Mouse (Mus musculus) spleen, postnatal 14 days (tissue): Measurements from ENCODE around the gene Gys1.
"Not testable (repeated sequence)": the region's sequence is repeated elsewhere in the genome, so short reads cannot be mapped to it uniquely, and the experiment has no call there.

Experiments
- DNase-seq, 2 experiments: peaks; one replicate each; pipeline ENCODE4 v3.0.0; 2021 to 2022; ENCODE audit warnings: low spot score in 2 of 2

Gene Gys1

DNA sequence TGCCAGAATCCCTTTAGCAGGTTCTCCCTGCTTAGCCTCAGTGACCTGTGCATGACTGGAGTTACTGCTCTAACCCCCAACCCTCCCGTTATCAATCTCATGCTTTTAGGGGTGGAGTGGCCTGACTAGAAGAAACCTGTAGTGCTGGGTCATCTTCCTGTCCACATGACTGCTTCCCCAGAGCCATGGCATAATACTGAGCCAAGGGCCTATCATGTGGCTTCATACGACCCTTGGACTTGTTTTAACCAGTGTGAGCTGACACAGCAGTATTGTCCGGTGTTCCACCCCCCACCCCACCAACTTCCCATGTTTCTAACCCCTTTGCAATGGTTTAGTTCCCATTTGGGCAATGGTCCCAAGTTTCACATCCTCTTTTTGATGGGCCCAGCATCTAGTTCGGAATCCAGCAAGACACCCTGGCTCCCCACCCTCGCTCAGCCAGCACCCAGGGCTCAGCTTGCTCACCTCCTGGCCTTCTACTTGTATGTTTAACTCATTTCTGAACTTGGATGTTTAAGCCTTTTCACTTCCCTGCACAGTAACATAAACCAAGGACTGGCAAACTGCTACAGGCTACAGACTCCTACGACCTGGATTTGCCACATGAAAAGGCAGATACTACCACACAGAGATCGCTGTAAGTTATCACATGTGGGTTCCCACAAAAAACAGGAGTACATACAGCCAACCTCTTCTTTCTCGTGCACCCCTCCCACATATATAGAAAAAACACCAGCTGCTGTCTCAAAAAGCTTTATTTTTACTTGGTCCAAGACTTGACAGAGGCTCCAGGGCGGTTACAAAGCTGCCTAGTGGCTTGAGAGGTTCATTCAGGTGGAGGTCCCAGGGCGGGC lies 22.8 kb downstream of the Gys1 start:
- DNase-seq: no peak

DNA sequence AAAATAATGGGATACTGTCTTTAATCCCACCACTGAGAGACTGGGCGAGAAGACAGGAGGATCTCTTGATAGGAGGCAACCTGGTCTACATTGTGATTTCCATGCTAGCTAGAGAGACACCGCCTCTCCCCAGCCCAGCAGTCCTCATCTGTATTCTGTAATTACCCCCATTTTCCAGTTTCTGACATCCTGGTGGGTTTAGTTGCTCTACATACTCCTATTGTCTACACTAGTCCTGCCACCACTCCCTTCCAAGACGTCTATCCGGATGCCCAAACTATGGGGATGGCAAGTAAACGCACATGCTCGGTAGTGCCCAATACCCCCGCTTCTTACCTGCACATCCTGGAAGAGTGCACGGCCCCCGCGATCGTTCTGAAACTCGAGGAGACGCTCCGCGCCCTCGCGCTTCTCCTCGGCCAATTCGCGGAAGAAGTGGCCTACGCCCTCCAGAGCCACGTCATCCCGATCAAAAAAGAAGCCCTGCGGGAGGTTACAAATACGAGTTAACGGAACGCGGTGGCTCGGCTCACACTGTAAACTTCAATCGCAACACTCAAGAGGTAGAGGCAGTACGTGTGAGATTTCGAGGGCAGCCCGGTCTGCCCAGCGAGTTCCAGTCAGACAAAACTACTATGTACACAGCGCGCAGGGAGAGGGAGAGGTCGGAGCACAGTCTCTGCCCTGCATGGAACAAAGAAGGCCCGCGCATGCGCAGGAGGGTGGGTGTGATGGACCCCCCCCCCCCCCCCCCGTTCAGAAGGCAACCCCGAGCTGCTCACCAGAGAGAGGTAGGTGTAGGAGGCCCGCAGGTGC lies 24.3 kb downstream of the Gys1 start:
- peak; percentile 57 to 73 for DNase-seq

- DNase-seq: peak; percentile 90 to 91
Measured at GRCm38 (mm10) chr7:45459564-45460140, 25.0 kb downstream of the Gys1 start, which contains the start of gene Ftl1. Ftl1 (minus strand) TSS chr7:45459884.

GRCm38 (mm10) chr7:45460377-45460776 lies 25.7 kb downstream of the Gys1 start:
- DNase-seq: no peak

DNA sequence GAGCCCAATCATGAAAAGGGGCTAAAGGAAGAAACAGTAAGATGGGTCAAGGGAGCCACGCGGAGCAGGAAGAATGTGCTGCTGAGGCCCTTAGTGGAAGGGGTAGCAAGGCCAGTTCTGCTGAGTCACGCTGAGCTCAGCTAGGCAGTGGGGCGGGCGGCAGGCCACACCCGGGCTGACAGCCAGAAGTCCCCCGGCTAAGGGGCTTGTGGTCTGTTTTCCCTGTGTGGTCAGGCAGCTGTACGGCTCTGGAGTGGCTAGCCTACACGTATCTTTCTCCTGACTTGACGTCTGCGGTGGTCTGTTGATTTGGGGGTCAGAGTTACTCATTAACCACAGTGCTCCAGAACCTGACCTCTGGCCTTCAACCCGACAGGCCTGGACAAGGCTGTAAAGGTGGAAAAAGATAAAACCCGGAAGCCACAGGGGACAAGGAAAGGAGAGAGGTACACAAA lies 26.2 kb downstream of the Gys1 start:
- DNase-seq: peak; percentile 71 to 72

DNA sequence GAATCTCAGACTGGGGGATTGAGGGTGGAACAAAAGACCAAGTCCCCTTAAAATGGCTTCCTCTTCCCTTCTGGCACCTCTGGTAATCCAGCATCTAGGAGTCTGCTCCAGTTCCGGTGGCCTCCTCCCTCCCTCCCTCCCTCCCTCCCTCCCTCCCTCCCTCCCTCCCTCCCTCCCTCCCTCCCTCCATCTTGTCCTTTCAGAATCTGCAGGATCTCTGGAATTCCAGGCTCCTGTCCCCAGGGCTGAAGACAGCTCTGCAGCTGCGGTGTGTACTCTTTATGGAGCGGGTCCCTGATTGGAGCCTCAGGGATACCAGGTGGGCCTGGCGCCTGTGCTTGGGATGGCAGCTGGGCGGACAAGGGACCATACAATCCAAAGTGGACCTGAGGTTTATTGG lies 26.7 kb downstream of the Gys1 start:
- no peak for DNase-seq

DNA sequence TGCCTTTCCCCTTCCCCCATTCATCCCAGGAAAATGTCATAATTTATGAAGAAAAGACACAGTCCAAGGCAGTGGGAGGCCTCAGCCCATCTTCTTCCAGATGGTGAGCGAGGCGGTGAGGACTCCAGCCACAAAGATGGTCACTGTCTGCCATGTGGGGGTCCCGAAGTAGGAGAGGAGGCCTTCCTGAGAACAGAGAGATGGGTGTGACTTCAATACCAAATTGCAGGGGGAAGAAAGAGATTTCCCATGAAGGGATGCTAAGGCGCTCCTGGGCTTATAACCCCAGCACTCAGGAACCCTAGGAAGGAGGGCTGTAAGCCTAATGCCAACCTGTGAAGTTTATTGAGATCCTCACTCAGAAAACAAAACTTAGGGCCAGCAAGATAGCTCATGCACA lies 27.1 kb downstream of the Gys1 start:
- DNase-seq: no peak

DNA sequence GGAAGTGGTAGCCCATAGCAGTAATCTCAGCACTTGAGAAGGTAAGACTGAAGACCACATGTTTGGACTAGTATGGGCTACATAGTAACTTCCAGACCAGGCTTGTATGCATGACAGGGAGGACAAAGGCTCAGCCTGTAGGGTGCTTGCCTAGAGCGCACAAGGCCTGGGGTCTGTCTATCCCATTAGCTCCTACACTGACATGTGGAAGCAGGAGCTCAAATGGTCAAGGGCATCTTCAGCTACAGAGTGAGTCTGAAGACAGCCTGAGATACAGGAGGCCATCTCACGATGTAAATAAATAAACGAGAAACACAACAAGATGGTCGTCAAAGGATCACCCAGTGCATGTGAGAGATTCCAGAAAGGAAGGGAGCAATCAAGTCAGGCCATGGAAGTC lies 27.7 kb downstream of the Gys1 start:
- no peak for DNase-seq

GRCm38 (mm10) chr7:45462868-45463267 lies 28.2 kb downstream of the Gys1 start:
- DNase-seq: not testable (repeated sequence)

DNA sequence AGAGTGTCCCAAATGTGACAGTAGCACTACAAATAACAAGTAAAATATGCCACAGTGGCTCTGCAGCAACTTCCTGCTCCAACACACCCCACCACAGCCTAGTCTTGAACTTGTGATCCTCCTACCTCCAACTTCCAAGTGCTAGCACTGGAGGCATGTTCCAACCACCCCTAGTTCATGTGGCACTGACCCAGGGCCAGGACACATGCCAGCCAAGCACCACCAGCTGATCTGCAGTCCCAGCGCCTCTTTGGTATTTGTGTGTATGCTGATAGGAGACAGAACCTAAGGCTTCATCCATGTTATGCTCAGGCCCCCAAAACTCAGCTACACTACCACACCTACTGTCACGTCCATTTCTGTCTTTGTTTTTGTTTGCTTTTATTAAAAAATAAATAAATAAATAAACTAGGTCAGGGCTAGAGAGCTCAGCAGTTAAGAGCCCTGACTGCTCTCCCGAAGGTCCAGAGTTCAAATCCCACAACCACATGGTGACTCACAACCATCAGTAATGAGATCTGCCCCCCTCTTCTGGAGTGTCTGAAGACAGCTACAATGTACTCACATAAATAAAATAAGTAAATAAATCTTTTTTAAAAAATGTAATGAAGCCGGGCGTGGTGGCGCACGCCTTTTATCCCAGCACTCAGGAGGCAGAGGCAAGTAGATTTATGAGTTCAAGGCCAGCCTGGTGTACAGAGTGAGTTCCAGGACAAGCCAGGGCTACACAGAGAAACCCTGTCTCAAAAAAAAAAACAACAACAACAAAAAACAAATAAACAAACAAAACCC lies 29.5 kb downstream of the Gys1 start:
- no peak for DNase-seq

DNA sequence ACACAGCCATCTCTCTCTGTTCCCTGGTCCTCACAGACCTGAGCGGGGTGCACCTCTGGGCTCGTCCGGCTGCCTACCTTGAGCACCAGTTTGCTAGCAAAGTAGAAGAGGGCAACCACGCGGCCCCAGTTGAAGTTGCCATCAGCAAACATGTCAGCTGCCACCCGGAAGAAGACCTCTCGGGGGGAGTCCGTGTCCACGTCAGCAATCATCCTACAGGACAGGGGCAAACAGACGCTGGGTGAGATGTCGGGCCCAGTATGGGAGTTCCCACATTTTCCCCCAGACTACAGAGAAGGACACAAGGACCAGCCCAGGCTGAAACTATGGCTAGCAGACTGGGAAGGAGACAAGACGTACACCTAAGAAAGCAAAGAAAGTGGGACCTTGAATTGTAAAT lies 30.5 kb downstream of the Gys1 start:
- no peak for DNase-seq

DNA sequence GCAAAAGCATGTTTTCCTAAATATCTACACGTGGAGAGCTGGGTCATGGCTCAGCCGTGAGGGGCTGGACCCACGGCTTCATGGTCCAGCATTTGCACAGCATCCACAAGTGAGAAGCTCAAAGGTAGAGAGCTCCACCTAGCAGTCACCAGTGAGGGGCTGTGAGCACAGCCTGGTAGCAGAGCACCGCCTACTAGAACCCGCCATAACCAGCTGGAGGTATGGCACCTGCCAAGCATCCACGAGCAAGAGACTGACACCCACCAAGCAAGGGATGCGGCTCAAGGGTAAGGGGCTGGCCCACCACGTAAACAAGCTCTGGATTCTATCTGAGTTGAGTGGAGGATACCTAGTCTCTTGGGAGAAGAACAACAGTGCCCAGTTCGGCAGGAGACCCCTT lies 30.9 kb downstream of the Gys1 start:
- DNase-seq: no peak

- peak; percentile 86 to 92 for DNase-seq
Measured at GRCm38 (mm10) chr7:45466283-45467089, 31.8 kb downstream of the Gys1 start, which contains the start of gene Bax. Bax (minus strand) TSS chr7:45466898.

DNA sequence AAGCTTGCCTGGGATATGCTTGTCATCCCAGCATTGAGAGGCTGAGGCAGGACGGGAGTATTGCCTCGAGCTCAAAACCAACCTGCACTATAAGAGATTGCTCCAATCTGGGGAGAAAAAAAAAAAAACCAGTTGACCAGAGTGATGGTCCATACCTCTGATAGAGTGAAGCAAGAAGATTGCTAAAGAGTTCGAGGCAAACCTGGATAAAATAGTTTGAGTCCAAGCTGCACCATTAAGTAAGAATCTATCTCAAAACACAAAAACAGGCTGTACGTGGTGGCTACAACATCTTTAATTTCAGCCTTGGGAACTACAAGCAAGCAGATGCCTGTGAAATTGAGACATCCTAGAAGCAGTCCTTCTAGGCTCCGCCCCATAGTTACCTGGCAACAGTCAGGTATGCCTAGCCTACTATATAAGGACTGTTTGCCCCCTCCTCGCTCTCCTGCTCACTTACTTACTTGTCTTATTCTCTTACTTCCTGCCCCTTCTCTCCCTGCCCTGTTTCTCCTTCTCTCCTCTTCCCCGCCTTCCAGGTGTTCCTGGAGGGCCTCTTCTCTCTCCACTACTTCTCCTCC lies 32.5 kb downstream of the Gys1 start:
- no peak for DNase-seq

DNA sequence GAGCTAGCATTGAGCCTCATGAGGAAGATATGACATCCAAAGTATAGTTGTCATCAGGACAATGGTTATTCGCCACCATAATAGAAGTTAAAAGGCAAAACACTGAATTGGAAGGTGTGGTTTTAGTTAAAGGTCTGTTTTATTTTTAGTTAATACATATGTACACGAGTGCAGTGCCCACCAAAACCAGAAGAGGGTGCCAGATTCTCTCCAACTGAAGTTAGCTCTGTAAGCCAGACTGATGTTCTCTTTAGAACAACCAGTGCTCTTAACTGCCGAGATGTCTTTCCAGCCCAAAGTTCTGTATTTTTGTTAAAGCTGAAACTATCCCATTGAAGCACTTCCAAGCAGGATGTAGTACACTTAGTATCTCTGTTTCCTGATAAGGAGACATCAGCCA lies 36.2 kb downstream of the Gys1 start:
- peak; percentile 60 to 74 for DNase-seq

DNA sequence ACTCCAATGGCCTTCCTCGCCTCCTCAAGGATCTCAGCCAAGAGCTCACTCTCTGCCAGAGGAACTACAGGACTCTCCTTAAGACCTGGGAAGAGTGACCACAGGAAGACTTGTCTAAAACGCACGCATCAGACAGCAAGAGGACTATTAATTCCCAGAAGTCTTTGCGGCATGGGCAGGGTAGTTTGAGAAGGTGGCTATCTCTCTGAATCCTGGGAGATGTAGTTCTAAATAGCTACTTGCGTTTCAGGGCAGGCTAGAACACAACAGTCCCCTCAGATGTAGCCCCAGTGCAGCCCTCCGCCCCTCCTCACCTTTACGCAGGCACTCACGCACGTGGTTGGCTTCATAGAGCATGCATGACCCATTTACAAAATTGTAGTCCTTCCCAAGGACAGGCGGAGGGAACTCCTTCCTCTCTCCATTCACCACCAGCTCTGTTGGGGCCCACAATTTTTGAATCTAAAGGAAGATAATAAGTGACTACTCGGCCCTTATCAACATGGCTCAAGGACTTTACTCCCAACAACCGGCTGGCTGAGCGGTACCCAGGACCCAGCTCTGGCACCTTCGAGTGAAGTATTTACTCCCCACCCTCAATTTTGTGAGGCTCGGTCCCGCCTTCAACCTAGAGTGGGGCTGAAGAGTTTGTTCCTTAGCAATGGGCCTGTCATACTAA lies 40.8 kb downstream of the Gys1 start:
- no peak for DNase-seq

DNA sequence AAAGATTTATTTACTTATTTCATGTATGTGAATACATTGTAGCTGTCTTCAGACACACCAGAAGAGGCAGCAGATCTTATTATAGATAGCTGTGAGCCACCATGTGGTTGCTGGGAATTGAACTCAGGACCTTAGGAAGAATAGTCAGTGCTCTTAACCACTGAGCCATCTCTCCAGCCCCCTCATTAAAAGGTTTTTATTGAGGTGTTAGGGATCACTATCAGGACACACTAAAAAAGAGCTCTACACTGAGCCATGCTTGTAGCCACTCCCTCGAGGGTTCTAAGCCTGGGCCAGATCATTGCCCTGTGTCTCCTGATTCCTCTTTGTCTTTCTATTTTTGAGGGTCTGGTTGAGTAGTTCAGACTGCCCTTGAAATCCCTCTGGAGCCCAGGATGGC lies 41.8 kb downstream of the Gys1 start:
- DNase-seq: no peak

DNA sequence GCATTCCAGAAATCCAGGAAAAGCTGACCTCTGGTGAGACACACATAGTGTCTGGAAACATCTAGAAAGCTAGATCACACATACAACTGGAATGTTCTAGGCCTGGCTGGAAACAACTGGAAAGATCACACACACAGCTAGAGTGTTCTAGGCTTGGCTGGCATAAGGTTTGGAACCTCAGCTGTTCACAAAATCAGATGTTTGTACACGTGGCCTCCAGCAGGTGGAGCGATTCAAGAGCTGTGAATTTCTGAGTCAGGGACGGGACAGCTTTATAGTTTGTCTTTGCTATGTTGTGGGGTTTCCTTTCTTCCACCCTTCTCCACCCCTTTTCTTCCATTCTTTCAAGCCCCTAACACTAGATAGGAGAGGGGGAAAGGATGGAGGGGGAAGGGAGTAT lies 42.4 kb downstream of the Gys1 start:
- peak in 1 of 2 experiments; percentile 50 for DNase-seq

- DNase-seq: no peak
Measured at GRCm38 (mm10) chr7:45478774-45479173, 44.1 kb downstream of the Gys1 start.

DNA sequence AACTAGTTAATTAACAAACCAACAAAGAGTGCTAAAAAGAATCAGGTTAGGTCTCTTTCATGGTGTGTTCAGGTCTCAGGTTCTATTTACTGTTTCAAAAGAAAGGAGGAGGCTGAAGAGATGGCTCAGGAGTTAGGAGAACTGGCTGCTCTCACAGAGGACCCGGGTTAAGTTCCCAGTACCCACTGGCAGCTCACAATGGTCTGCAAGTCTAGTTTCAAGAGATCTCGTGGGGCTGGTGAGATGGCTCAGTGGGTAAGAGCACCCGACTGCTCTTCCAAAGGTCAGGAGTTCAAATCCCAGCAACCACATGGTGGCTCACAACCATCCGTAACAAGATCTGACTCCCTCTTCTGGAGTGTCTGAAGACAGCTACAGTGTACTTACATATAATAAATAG lies 45.7 kb downstream of the Gys1 start:
- not testable (repeated sequence) for DNase-seq
